Mouse (Mus musculus): Measurements from ENCODE around the gene Mum1.

DNA sequence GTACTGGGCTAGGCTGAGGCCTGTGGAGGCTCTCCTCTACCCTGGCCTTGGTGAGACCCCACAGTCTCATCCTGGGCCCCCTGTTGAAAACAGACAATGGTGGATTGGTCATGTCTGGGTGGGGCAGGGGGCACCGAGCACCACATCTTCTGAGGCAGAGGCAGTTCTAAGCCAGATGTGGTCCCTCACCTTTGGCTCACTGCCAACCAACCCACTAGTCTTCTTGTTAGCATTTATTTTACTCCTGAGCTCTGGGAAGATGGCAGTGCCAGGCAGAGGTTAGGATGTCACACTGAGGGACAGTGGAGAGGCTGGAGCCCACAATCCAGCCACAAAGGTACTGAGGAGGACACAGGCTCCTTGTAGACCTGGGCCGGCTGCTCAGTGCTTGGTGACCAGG, 31.7 kb downstream of the Mum1 start:
- TF ChIP-seq POLR2A (IDR thresholded peaks at IDR 0.05; ENCODE audit: low read depth, low read length) (no peak), CTCF (IDR thresholded peaks at IDR 0.05; ENCODE audit: extremely low read depth, insufficient read depth, insufficient read length, insufficient replicate concordance) (no peak)
